Comparison of ENCODE assay signal across 27 mouse cellular contexts in genomic region chr12:44535623-44536022, GRCm38 (mm10).
DNase-seq lines count a peak whose midpoint lies in the region; ATAC-seq and TF ChIP-seq lines count a peak whose summit lies in the region.
"Had no signal": no experiment of that assay in that cellular context is flagged by ENCODE, and none has a peak within 500 bp of the region (broad histone marks: within the 10 kb centered on the region; RNA-seq: fewer than 3 reads in every experiment).

No protein-coding gene starts in this region.

- H3K27ac ChIP-seq in hindbrain, embryonic 13.5 days, result peak overlapping the region; percentile 72
- H3K27ac ChIP-seq in hindbrain, postnatal 0 days, result no peak overlapping the region
- H3K27ac ChIP-seq in midbrain, embryonic 13.5 days, result no peak overlapping the region
- H3K27ac ChIP-seq in midbrain, embryonic 10.5 days (replicated peaks), result no peak overlapping the region
- no peak overlapping the region for H3K27ac ChIP-seq in ES-Bruce4 (ENCODE audit: insufficient read depth, low read length)
- H3K27ac ChIP-seq: embryonic facial prominence, embryonic 13.5 days; forebrain, embryonic 10.5 days; gastrocnemius, adult 2 months; limb, embryonic 13.5 days; stomach, embryonic 15.5 days had no signal

- ATAC-seq in hindbrain, embryonic 13.5 days (ENCODE audit: low FRiP score), result 0 out of 2 replicates have a peak, but pooled peaks have one; percentile 3
- no peak for ATAC-seq in hindbrain, postnatal 0 days
- ATAC-seq in midbrain, embryonic 13.5 days, result 0 out of 2 replicates have a peak, but pooled peaks have one; percentile 44
- no peak for ATAC-seq in inflammation-experienced regulatory T-cells, adult 6 months
- ATAC-seq: Patski had no signal

- no peaks in the 10 kb centered on the region for H3K27me3 ChIP-seq in hindbrain, embryonic 13.5 days
- H3K27me3 ChIP-seq in hindbrain, postnatal 0 days (ENCODE audit: insufficient read depth, low read length), result no peaks in the 10 kb centered on the region
- H3K27me3 ChIP-seq in midbrain, embryonic 13.5 days, result no peaks in the 10 kb centered on the region
- H3K27me3 ChIP-seq in midbrain, embryonic 10.5 days (ENCODE audit: low read depth, poor library complexity, severe bottlenecking), result no peaks in the 10 kb centered on the region
- no peaks in the 10 kb centered on the region for H3K27me3 ChIP-seq in ES-Bruce4 (ENCODE audit: control insufficient read depth, insufficient read depth, low read length, poor library complexity, severe bottlenecking)
- H3K27me3 ChIP-seq: limb, embryonic 13.5 days; megakaryocyte, embryonic 14.5 days; stomach, embryonic 15.5 days had no signal

- DNase-seq in hindbrain, postnatal 0 days (ENCODE audit: low spot score), result no peak
- DNase-seq in midbrain, embryonic 10.5 days (ENCODE audit: low spot score), result no peak
- peak; percentile 69 for DNase-seq in brain, embryonic 14.5 days (ENCODE audit: low read depth)
- DNase-seq: adrenal gland, postnatal 14 days; B cell, adult 2 months; cerebellum, adult 18-20 months; gastrocnemius, adult 2 months; gastrocnemius, postnatal 36 days; heart, adult 18-20 months; heart, postnatal 36 days; kidney, adult 18-20 months; kidney, postnatal 4 days; lung, postnatal 4 days; right cerebral cortex, postnatal 25 days; thymus, postnatal 14 days had no signal

- 21% methylated on average over 5 of the region's 5 CpGs for WGBS in hindbrain, embryonic 13.5 days
- WGBS in hindbrain, postnatal 0 days, result 20% methylated on average over 5 of the region's 5 CpGs
- WGBS in midbrain, embryonic 13.5 days, result 30% methylated on average over 5 of the region's 5 CpGs
- WGBS in midbrain, embryonic 10.5 days, result 44% methylated on average over 5 of the region's 5 CpGs

- TF ChIP-seq POLR2A in ES-Bruce4 (IDR thresholded peaks at IDR 0.05; ENCODE audit: insufficient read depth, low read length), result no peak
- TF ChIP-seq POLR2A in brain, embryonic 14.5 days (IDR thresholded peaks at IDR 0.05; ENCODE audit: borderline replicate concordance, extremely low read depth, insufficient read depth, insufficient read length, poor library complexity, severe bottlenecking), result no peak

- peaks cover 4% of the 10 kb centered on the region for H3K36me3 ChIP-seq in hindbrain, embryonic 13.5 days
- no peaks in the 10 kb centered on the region; the same call in 1 of the 2 replicates for H3K36me3 ChIP-seq in hindbrain, postnatal 0 days (ENCODE audit: insufficient read depth, low read length)
- H3K36me3 ChIP-seq in midbrain, embryonic 13.5 days, result no peaks in the 10 kb centered on the region; the same call in 1 of the 2 replicates
- H3K36me3 ChIP-seq in midbrain, embryonic 10.5 days, result no peaks in the 10 kb centered on the region
- no peaks in the 10 kb centered on the region for H3K36me3 ChIP-seq in ES-Bruce4 (ENCODE audit: control insufficient read depth, insufficient read depth, low read length, poor library complexity, severe bottlenecking)
- H3K36me3 ChIP-seq: embryonic facial prominence, embryonic 13.5 days; forebrain, embryonic 10.5 days; limb, embryonic 13.5 days; stomach, embryonic 15.5 days had no signal

- peak; percentile 86 for TF ChIP-seq EP300 in ES-Bruce4 (IDR thresholded peaks at IDR 0.05; ENCODE audit: insufficient read depth, low read depth, low read length)

- H3K4me3 ChIP-seq in hindbrain, embryonic 13.5 days, result no peak overlapping the region
- no peak overlapping the region for H3K4me3 ChIP-seq in hindbrain, postnatal 0 days (ENCODE audit: low read length)
- no peak overlapping the region for H3K4me3 ChIP-seq in midbrain, embryonic 13.5 days (replicated peaks)
- H3K4me3 ChIP-seq in midbrain, embryonic 10.5 days, result no peak overlapping the region
- no peak overlapping the region for H3K4me3 ChIP-seq in ES-Bruce4 (ENCODE audit: low read depth, low read length)
- H3K4me3 ChIP-seq: embryonic facial prominence, embryonic 13.5 days; forebrain, embryonic 10.5 days; gastrocnemius, adult 2 months; limb, embryonic 13.5 days; megakaryocyte, embryonic 14.5 days; stomach, embryonic 15.5 days had no signal

- H3K4me2 ChIP-seq in hindbrain, embryonic 13.5 days, result no peak overlapping the region
- H3K4me2 ChIP-seq in hindbrain, postnatal 0 days (ENCODE audit: low read depth, low read length), result no peak overlapping the region
- no peak overlapping the region for H3K4me2 ChIP-seq in midbrain, embryonic 13.5 days (replicated peaks)
- H3K4me2 ChIP-seq: embryonic facial prominence, embryonic 13.5 days; heart, embryonic 11.5 days; limb, embryonic 13.5 days; liver, embryonic 11.5 days; stomach, embryonic 15.5 days had no signal

- no peaks in the 10 kb centered on the region for H3K9me3 ChIP-seq in hindbrain, embryonic 13.5 days
- H3K9me3 ChIP-seq in hindbrain, postnatal 0 days (ENCODE audit: low read length), result no peaks in the 10 kb centered on the region
- H3K9me3 ChIP-seq in midbrain, embryonic 13.5 days, result no peaks in the 10 kb centered on the region
- no peaks in the 10 kb centered on the region for H3K9me3 ChIP-seq in midbrain, embryonic 10.5 days (replicated peaks)
- no peaks in the 10 kb centered on the region for H3K9me3 ChIP-seq in ES-Bruce4 (replicated peaks; ENCODE audit: control insufficient read depth, insufficient read depth, low read length, poor library complexity, severe bottlenecking)
- H3K9me3 ChIP-seq: embryonic facial prominence, embryonic 13.5 days; forebrain, embryonic 10.5 days; limb, embryonic 13.5 days; megakaryocyte, embryonic 14.5 days; stomach, embryonic 15.5 days had no signal

- H3K9ac ChIP-seq in hindbrain, embryonic 13.5 days, result no peak overlapping the region
- no peak overlapping the region for H3K9ac ChIP-seq in hindbrain, postnatal 0 days (replicated peaks; ENCODE audit: low read length)
- H3K9ac ChIP-seq in midbrain, embryonic 13.5 days (replicated peaks), result no peak overlapping the region
- H3K9ac ChIP-seq in ES-Bruce4 (ENCODE audit: low read depth, poor library complexity, severe bottlenecking), result no peak overlapping the region
- H3K9ac ChIP-seq: embryonic facial prominence, embryonic 13.5 days; limb, embryonic 13.5 days; stomach, embryonic 15.5 days had no signal

- H3K4me1 ChIP-seq in hindbrain, embryonic 13.5 days (replicated peaks), result peaks cover 49% of the 10 kb centered on the region
- no peaks in the 10 kb centered on the region; the same call in 1 of the 2 replicates for H3K4me1 ChIP-seq in hindbrain, postnatal 0 days (ENCODE audit: insufficient read depth, low read length)
- H3K4me1 ChIP-seq in midbrain, embryonic 13.5 days (replicated peaks), result peaks cover 51% of the 10 kb centered on the region
- H3K4me1 ChIP-seq in midbrain, embryonic 10.5 days, result peaks cover 14% of the 10 kb centered on the region
- H3K4me1 ChIP-seq in ES-Bruce4 (ENCODE audit: control insufficient read depth, insufficient read depth, low read length), result peaks cover 6% of the 10 kb centered on the region
- H3K4me1 ChIP-seq: embryonic facial prominence, embryonic 13.5 days; limb, embryonic 13.5 days; megakaryocyte, embryonic 14.5 days; stomach, embryonic 15.5 days had no signal

- TF ChIP-seq CTCF in hindbrain, postnatal 0 days (IDR thresholded peaks at IDR 0.05; ENCODE audit: low read depth), result no peak
- TF ChIP-seq CTCF in ES-Bruce4 (IDR thresholded peaks at IDR 0.05; ENCODE audit: low read depth, low read length), result no peak
- TF ChIP-seq CTCF in brain, embryonic 14.5 days (IDR thresholded peaks at IDR 0.05; ENCODE audit: borderline replicate concordance, extremely low read depth, insufficient read depth, insufficient read length), result no peak

Comparison
In these comparisons a context has a peak if more than half of its experiments do, and no peak if none do; other contexts are left out.
1. ATAC-seq: peak in hindbrain, embryonic 13.5 days (single experiment) and midbrain, embryonic 13.5 days (single experiment); none in hindbrain, postnatal 0 days (single experiment) and inflammation-experienced regulatory T-cells, adult 6 months (single experiment).